Mouse (Mus musculus) myocyte (in vitro differentiated cells): ENCODE measurements around the gene Ugt1a2.

ENCODE experiments used
- E2F4 ChIP-seq: IDR thresholded peaks from one replicate; pipeline ENCODE4 v1.6.1; 2011; ENCODE audit warnings: mild to moderate bottlenecking, control low read depth, moderate library complexity; ENCODE audit not compliant: insufficient read depth
- MAX ChIP-seq: IDR thresholded peaks from one replicate; pipeline ENCODE4 v1.6.1; 2011; ENCODE audit warnings: low read depth, mild to moderate bottlenecking, control low read depth
- MYOD1 ChIP-seq, 3 experiments: IDR thresholded peaks; one replicate each; pipeline ENCODE4 v1.6.1; 2011; ENCODE audit warnings: control low read depth in 2 of 3, low read depth in 2 of 3, mild to moderate bottlenecking in 2 of 3, moderate library complexity in 1 of 3; ENCODE audit not compliant: insufficient read length in 2 of 3, control insufficient read depth in 1 of 3
- MYOG ChIP-seq, 3 experiments: IDR thresholded peaks; one replicate each; pipeline ENCODE4 v1.6.1; 2011; ENCODE audit warnings: control low read depth in 2 of 3, low read depth in 2 of 3, mild to moderate bottlenecking in 2 of 3; ENCODE audit not compliant: insufficient read length in 2 of 3, control insufficient read depth in 1 of 3, insufficient read depth in 1 of 3
- POLR2A ChIP-seq: IDR thresholded peaks from one replicate; pipeline ENCODE4 v1.6.1; 2011; ENCODE audit warnings: low read depth, mild to moderate bottlenecking, control low read depth, moderate library complexity; ENCODE audit not compliant: insufficient read length
- SRF ChIP-seq: IDR thresholded peaks from one replicate; pipeline ENCODE4 v1.6.1; 2011; ENCODE audit warnings: low read depth; ENCODE audit not compliant: control insufficient read depth, insufficient read length
- TCF12 ChIP-seq: IDR thresholded peaks from one replicate; pipeline ENCODE4 v1.6.1; 2011; ENCODE audit warnings: mild to moderate bottlenecking, control low read depth; ENCODE audit not compliant: poor library complexity, insufficient read depth, severe bottlenecking
- USF1 ChIP-seq: IDR thresholded peaks from one replicate; pipeline ENCODE4 v1.6.1; 2011; ENCODE audit warnings: low read depth, mild to moderate bottlenecking, control low read depth, moderate library complexity

- no peak for TF ChIP-seq USF1
- no peak for TF ChIP-seq POLR2A
- TF ChIP-seq E2F4: no peak
- no peak for TF ChIP-seq TCF12
- no peak for TF ChIP-seq MYOG (IDR thresholded peaks at IDR 0.05; ENCODE audit: control insufficient read depth in 1 of 3, insufficient read depth in 1 of 3, insufficient read length in 2 of 3, low read depth in 2 of 3)
- TF ChIP-seq MYOD1 (IDR thresholded peaks at IDR 0.05; ENCODE audit: control insufficient read depth in 1 of 3, insufficient read length in 2 of 3, low read depth in 2 of 3): no peak
- no peak for TF ChIP-seq MAX
- TF ChIP-seq SRF: no peak
Measured at GRCm38 (mm10) chr1:88246386-88246785, 46.0 kb downstream of the Ugt1a2 start.
